Mouse (Mus musculus): ENCODE results near the gene Ucp2. TPM values are rescaled to one million over a fixed set of nuclear protein-coding genes. Genes with fewer than 3 reads are reported as not detected.

Gene Ucp2
- polyA plus RNA-seq, 1 experiment from 2014 or later = 184 TPM

DNA sequence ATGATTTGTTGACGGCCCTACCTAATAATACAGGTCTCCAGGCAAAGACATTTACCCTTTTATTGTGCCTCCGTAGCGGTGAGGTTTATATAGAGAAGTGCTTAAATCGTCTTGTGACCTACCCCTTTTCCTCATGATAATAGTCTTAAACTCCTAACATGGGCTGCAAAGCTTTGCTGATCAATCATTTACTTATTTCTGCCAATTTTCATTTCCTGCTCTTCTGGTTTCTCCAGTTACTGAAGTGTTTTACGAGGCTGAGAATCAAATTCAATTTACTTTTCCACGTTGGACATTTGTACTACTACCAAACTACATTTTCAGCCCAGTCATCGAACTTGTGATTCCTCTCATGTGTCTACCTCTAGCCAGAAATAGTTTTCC, 44.4 kb downstream of the Ucp2 start:
- Histone ChIP-seq H3K36me3 (ENCODE audit: insufficient read depth) (peaks cover 14% of the 10 kb centered on the region), H3K27ac (ENCODE audit: low read depth) (peak overlapping the region; percentile 77), H3K9me3 (ENCODE audit: low read depth, low read length) (no peaks in the 10 kb centered on the region), H3K4me2 (peak overlapping the region; percentile 70), H3K9ac (peak overlapping the region; percentile 70), H3K4me3 (ENCODE audit: low read depth, low read length) (peak overlapping the region; percentile 62), H3K27me3 (ENCODE audit: insufficient read depth, low read length) (no peaks in the 10 kb centered on the region), H3K4me1 (ENCODE audit: insufficient read depth) (peaks cover 7% of the 10 kb centered on the region; the same call in 1 of the 2 replicates)
- DNase-seq (peak; percentile 22), ATAC-seq (ENCODE audit: insufficient read depth) (no peak)
- no peak for TF ChIP-seq CTCF (IDR thresholded peaks at IDR 0.05; ENCODE audit: low read depth)
- 21% methylated on average over 7 of the region's 7 CpGs for WGBS

DNA sequence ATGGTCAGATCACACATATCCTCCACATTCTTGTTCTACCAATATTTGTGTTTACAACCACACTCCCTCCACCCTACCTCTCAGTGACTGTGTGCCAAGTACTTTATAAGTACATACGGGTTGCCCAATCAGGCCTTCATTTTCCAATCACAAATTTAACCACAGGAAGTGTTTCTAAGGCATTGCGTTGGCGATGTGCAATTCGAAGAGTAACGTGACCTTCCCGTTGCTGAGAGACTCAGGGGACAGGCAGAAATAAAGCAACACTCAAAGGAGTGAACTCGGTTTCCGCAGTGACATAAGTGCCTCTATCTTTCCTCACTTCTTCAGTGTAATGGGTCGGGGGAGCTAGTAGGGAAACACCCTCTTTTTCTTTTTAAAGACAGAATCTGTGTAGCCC, 46.4 kb downstream of the Ucp2 start:
- 90% methylated on average over 9 of the region's 9 CpGs for WGBS
- Histone ChIP-seq H3K4me1 (ENCODE audit: insufficient read depth) (peaks cover 7% of the 10 kb centered on the region; the same call in 1 of the 2 replicates), H3K27me3 (ENCODE audit: insufficient read depth, low read length) (no peaks in the 10 kb centered on the region), H3K4me3 (ENCODE audit: low read depth, low read length) (no peak overlapping the region), H3K36me3 (ENCODE audit: insufficient read depth) (peaks cover 14% of the 10 kb centered on the region), H3K27ac (ENCODE audit: low read depth) (no peak overlapping the region), H3K9me3 (ENCODE audit: low read depth, low read length) (no peaks in the 10 kb centered on the region), H3K9ac (no peak overlapping the region), H3K4me2 (no peak overlapping the region)
- TF ChIP-seq CTCF (IDR thresholded peaks at IDR 0.05; ENCODE audit: low read depth) = no peak
- DNase-seq (no peak), ATAC-seq (ENCODE audit: insufficient read depth) (no peak)

DNA sequence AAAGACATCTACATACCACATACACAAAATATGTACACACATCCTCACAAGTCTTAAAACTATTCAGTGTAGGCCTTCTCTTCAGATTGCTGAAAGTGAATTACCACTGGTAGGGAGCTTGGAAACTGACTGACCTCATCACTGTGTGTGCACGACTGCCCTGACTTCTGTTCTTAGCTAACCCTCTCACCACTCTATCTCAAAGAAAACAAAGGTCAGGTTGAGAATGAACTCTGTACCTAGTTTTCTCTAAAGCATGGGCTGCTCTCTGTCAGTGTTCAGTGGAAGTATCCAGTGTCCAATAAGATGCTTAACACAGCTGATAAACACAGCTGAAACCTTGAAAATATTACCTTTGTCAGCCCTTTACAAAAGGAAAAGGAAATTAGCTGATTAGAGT, 51.3 kb downstream of the Ucp2 start:
- Histone ChIP-seq H3K4me1 (ENCODE audit: insufficient read depth) (no peaks in the 10 kb centered on the region), H3K27me3 (ENCODE audit: insufficient read depth, low read length) (no peaks in the 10 kb centered on the region), H3K4me3 (ENCODE audit: low read depth, low read length) (no peak overlapping the region), H3K9me3 (ENCODE audit: low read depth, low read length) (no peaks in the 10 kb centered on the region), H3K36me3 (ENCODE audit: insufficient read depth) (peaks cover 18% of the 10 kb centered on the region), H3K4me2 (no peak overlapping the region), H3K9ac (no peak overlapping the region), H3K27ac (ENCODE audit: low read depth) (no peak overlapping the region)
- no peak for ATAC-seq (ENCODE audit: insufficient read depth)
- WGBS = 61% methylated on average over 1 of the region's 1 CpGs
- no peak for DNase-seq
- TF ChIP-seq CTCF (IDR thresholded peaks at IDR 0.05; ENCODE audit: low read depth) = no peak

DNA sequence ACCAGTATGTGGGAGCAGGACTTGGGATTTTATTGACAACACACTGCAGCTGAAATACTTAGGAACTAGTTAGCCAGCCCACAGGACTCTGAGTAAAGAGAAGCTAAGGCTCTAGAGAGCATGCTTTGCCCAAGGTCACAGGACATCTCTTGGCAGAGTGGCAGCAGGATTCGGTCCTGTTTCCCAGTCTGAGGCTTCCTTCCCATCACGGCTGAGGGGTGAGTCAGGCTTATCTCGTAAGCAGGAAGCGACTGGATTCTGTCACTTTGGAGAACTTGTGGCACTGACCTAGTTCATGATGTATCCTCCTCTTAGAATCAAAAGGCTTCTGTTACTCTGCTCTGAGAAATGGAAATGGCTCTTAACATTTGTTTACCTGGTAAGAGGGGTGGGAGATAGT, 54.5 kb downstream of the Ucp2 start:
- ATAC-seq (ENCODE audit: insufficient read depth) = no peak
- Histone ChIP-seq H3K9me3 (ENCODE audit: low read depth, low read length) (no peaks in the 10 kb centered on the region), H3K4me3 (ENCODE audit: low read depth, low read length) (no peak overlapping the region), H3K4me2 (no peak overlapping the region), H3K36me3 (ENCODE audit: insufficient read depth) (peaks cover 25% of the 10 kb centered on the region), H3K4me1 (ENCODE audit: insufficient read depth) (no peaks in the 10 kb centered on the region), H3K27ac (ENCODE audit: low read depth) (no peak overlapping the region), H3K9ac (no peak overlapping the region), H3K27me3 (ENCODE audit: insufficient read depth, low read length) (no peaks in the 10 kb centered on the region)
- TF ChIP-seq CTCF (IDR thresholded peaks at IDR 0.05; ENCODE audit: low read depth) = no peak
- 58% methylated on average over 4 of the region's 4 CpGs for WGBS
- DNase-seq = no peak

DNA sequence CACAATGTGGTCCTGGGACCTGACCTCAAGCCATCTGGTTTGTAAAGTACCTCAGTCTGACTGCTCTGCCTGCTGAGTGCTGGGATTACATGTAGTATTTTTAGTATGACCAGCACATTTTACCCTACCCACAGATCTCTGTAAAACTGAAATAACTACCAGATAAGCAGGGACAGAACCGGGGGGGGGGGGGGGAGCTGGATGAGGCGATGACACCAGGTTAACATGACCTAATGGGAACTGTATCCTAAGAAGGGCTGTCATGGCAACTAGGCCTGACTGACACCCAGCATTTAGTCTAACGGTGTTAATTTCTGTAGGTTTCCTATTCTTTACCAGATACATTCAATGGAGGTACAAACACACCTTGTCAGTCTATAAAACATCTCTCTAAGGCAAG, 56.7 kb downstream of the Ucp2 start:
- Histone ChIP-seq H3K27ac (ENCODE audit: low read depth) (no peak overlapping the region), H3K4me1 (ENCODE audit: insufficient read depth) (no peaks in the 10 kb centered on the region), H3K4me3 (ENCODE audit: low read depth, low read length) (no peak overlapping the region), H3K4me2 (no peak overlapping the region), H3K27me3 (ENCODE audit: insufficient read depth, low read length) (no peaks in the 10 kb centered on the region), H3K9ac (no peak overlapping the region), H3K9me3 (ENCODE audit: low read depth, low read length) (no peaks in the 10 kb centered on the region), H3K36me3 (ENCODE audit: insufficient read depth) (peaks cover 25% of the 10 kb centered on the region)
- no peak for TF ChIP-seq CTCF (IDR thresholded peaks at IDR 0.05; ENCODE audit: low read depth)
- ATAC-seq (ENCODE audit: insufficient read depth) (no peak), DNase-seq (no peak)
- 87% methylated on average over 3 of the region's 3 CpGs for WGBS

DNA sequence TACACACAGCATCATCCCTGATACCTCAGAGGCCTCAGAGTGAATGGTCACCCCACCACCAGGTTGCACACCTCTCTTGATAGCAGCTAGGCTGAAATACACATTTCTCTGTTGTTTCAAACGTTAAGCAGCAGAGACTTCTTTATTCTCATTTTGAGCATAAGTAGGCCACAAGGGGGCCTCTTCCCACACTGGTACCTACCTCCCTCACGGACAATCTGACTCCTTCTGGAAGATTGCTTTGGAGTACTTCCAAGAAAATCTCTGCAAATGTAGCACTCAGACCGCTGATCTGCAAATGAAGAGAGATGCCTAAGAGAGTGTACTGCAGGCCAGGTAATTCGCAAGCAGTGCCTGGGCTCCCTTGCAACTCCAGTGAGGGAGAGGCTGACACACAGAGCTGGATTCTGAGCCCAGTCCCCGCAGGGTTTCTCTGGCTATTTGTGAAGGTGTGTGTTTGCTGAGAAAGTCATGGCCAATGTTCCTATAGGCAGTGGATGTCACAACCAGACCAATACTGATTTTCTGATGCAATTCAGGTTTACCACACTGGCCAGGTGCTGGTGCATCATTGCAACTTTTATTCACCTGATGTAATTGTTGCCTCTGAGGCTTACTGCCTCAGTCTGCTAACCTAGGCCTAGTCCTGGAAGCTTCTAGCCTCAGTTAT, 57.3 kb downstream of the Ucp2 start:
- no peaks in the 10 kb centered on the region for H3K4me1 ChIP-seq (ENCODE audit: insufficient read depth)
- peaks cover 25% of the 10 kb centered on the region for H3K36me3 ChIP-seq (ENCODE audit: insufficient read depth)
- H3K9me3 ChIP-seq (ENCODE audit: low read depth, low read length) = no peaks in the 10 kb centered on the region
- no peak overlapping the region for H3K27ac ChIP-seq (ENCODE audit: low read depth)
- DNase-seq (peak; percentile 59), ATAC-seq (ENCODE audit: insufficient read depth) (no peak)
- TF ChIP-seq CTCF (IDR thresholded peaks at IDR 0.05; ENCODE audit: low read depth) = peak; percentile 38
- H3K4me2 ChIP-seq = no peak overlapping the region
- 42% methylated on average over 5 of the region's 5 CpGs for whole genome bisulfite sequencing
- no peaks in the 10 kb centered on the region for H3K27me3 ChIP-seq (ENCODE audit: insufficient read depth, low read length)
- H3K9ac ChIP-seq = no peak overlapping the region
- no peak overlapping the region for H3K4me3 ChIP-seq (ENCODE audit: low read depth, low read length)

Other genes starting within 250 kb of the Ucp2 start
- gene P4ha3, start 207.8 kb upstream of the Ucp2 start, polyA plus RNA-seq (2014; fragmentation: Nextera tagmentation; extraction: Ambion mirVana) = 21.2 and 22.0 TPM in 2 replicates
- 29.6 and 31.9 TPM in 2 replicates for gene C2cd3, start 121.1 kb upstream of the Ucp2 start, polyA plus RNA-seq (2014; fragmentation: Nextera tagmentation; extraction: Ambion mirVana)
- gene Ppme1, start 121.0 kb upstream of the Ucp2 start, polyA plus RNA-seq (2014; fragmentation: Nextera tagmentation; extraction: Ambion mirVana) = 60.3 and 68.3 TPM in 2 replicates
- gene Ucp3, start 20.3 kb upstream of the Ucp2 start, polyA plus RNA-seq (2014; fragmentation: Nextera tagmentation; extraction: Ambion mirVana) = not detected in 2 replicates
- gene Dnajb13, start 21.6 kb downstream of the Ucp2 start, polyA plus RNA-seq (2014; fragmentation: Nextera tagmentation; extraction: Ambion mirVana) = 0.18 and 0.57 TPM in 2 replicates
- gene Coa4, start 43.7 kb downstream of the Ucp2 start, polyA plus RNA-seq (2014; fragmentation: Nextera tagmentation; extraction: Ambion mirVana) = 15.4 and 18.2 TPM in 2 replicates
- 102 and 105 TPM in 2 replicates for gene Rab6a, start 114.1 kb downstream of the Ucp2 start, polyA plus RNA-seq (2014; fragmentation: Nextera tagmentation; extraction: Ambion mirVana)
- gene Mrpl48, start 115.0 kb downstream of the Ucp2 start, polyA plus RNA-seq (2014; fragmentation: Nextera tagmentation; extraction: Ambion mirVana) = 77.2 and 80.8 TPM in 2 replicates
- 17.7 TPM in 2 replicates for gene Plekhb1, start 169.1 kb downstream of the Ucp2 start, polyA plus RNA-seq (2014; fragmentation: Nextera tagmentation; extraction: Ambion mirVana)
- 42.8 and 47.8 TPM in 2 replicates for gene Fam168a, start 213.3 kb downstream of the Ucp2 start, polyA plus RNA-seq (2014; fragmentation: Nextera tagmentation; extraction: Ambion mirVana)

Measured in lung, embryonic 14.5 days (tissue).